Mouse (Mus musculus) hindbrain, embryonic 14.5 days (tissue): Measurements from ENCODE around the gene Irs2. TPM values are rescaled to one million over a fixed set of nuclear protein-coding genes. Genes with fewer than 3 reads are reported as not detected.

ENCODE experiments used
- ATAC-seq: fragments of 200-750 bp; cut with Nextera tagmentation; 2 replicates; pipeline ENCODE4 v1.8.0; 2017; ENCODE audit warnings: moderate number of reproducible peaks, mild to moderate bottlenecking, moderate TSS enrichment, moderate library complexity; ENCODE audit not compliant: low FRiP score
- DNase-seq: peaks from one replicate; pipeline ENCODE4 v3.0.0-alpha.2; 2015; ENCODE audit warnings: low spot score
- H3K27ac ChIP-seq: fragments of 300-500 bp; sonication (generic); 2 replicates; pipeline ENCODE4 v1.5.1; 2014; ENCODE audit warnings: mild to moderate bottlenecking, moderate library complexity
- H3K27me3 ChIP-seq: fragments of 300-500 bp; sonication (generic); 2 replicates; pipeline ENCODE4 v1.6.1; 2014; ENCODE audit warnings: mild to moderate bottlenecking, low read length, mixed read lengths; ENCODE audit not compliant: control insufficient read depth, insufficient read depth
- H3K36me3 ChIP-seq: fragments of 300-500 bp; sonication (generic); replicated peaks from 2 replicates; pipeline ENCODE4 v1.6.1; 2014; ENCODE audit not compliant: control insufficient read depth, insufficient read depth
- H3K4me1 ChIP-seq: fragments of 300-500 bp; sonication (generic); replicated peaks from 2 replicates; pipeline ENCODE4 v1.6.1; 2014; ENCODE audit warnings: antibody characterized with exemption, low read length, mixed read lengths; ENCODE audit not compliant: control insufficient read depth, insufficient read depth
- H3K4me2 ChIP-seq: fragments of 300-500 bp; sonication (generic); replicated peaks from 2 replicates; pipeline ENCODE4 v1.6.1; 2014; ENCODE audit warnings: mild to moderate bottlenecking, moderate library complexity
- H3K4me3 ChIP-seq: fragments of 300-500 bp; sonication (generic); replicated peaks from 2 replicates; pipeline ENCODE4 v1.5.1; 2014; ENCODE audit warnings: mild to moderate bottlenecking, low read length
- H3K9ac ChIP-seq: fragments of 300-500 bp; sonication (generic); 2 replicates; pipeline ENCODE4 v1.6.1; 2014
- H3K9me3 ChIP-seq: fragments of 300-500 bp; sonication (generic); 2 replicates; pipeline ENCODE4 v1.6.1; 2016; ENCODE audit warnings: low read length; ENCODE audit not compliant: control insufficient read depth
- WGBS: fragments of 180-500 bp; shearing (Covaris S2); extraction: QIAGEN DNeasy Blood & Tissue Kit; methylation state at CpG from one replicate; pipeline ENCODE4 v1.1.7; 2014; 5-methylcytosine and 5-hydroxymethylcytosine counted together
- polyA plus RNA-seq: library from polyadenylated mRNA; unstranded; fragments of >200 nt; fragmentation: Nextera tagmentation; extraction: Ambion mirVana; gene quantifications from 2 replicates; pipeline ENCODE4 v1.2.1, GENCODE M21; 2014

Gene Irs2
- polyA plus RNA-seq, 1 experiment from 2014 or later: 5.4 TPM

GRCm38 (mm10) chr8:10952706-10953105 is 55.6 kb downstream of the Irs2 start:
- Histone ChIP-seq H3K27me3 (peaks cover under 1% of the 10 kb centered on the region; the same call in 1 of the 2 replicates), H3K9ac (no peak overlapping the region), H3K4me1 (peaks cover 9% of the 10 kb centered on the region), H3K4me2 (no peak overlapping the region), H3K4me3 (no peak overlapping the region), H3K27ac (no peak overlapping the region), H3K9me3 (no peaks in the 10 kb centered on the region), H3K36me3 (no peaks in the 10 kb centered on the region)
- ATAC-seq (no peak), DNase-seq (no peak)
- 36% methylated on average over 5 of the region's 5 CpGs for WGBS

GRCm38 (mm10) chr8:10952235-10952634 is 56.0 kb downstream of the Irs2 start:
- H3K9me3 ChIP-seq: no peaks in the 10 kb centered on the region
- no peak overlapping the region for H3K9ac ChIP-seq
- H3K27ac ChIP-seq: no peak overlapping the region
- no peak for ATAC-seq
- peaks cover 9% of the 10 kb centered on the region for H3K4me1 ChIP-seq
- H3K27me3 ChIP-seq: peaks cover 5% of the 10 kb centered on the region; the same call in 1 of the 2 replicates
- WGBS: 83% methylated on average over 2 of the region's 2 CpGs
- no peaks in the 10 kb centered on the region for H3K36me3 ChIP-seq
- DNase-seq: no peak
- no peak overlapping the region for H3K4me2 ChIP-seq
- H3K4me3 ChIP-seq: no peak overlapping the region

- 50% methylated on average over 4 of the region's 4 CpGs for WGBS
- no peak for DNase-seq
- H3K4me1 ChIP-seq: peaks cover 14% of the 10 kb centered on the region
- peaks cover 7% of the 10 kb centered on the region; the same call in 1 of the 2 replicates for H3K27me3 ChIP-seq
- no peak overlapping the region for H3K4me3 ChIP-seq
- H3K9ac ChIP-seq: no peak overlapping the region
- no peak overlapping the region for H3K4me2 ChIP-seq
- no peak for ATAC-seq
- H3K9me3 ChIP-seq: no peaks in the 10 kb centered on the region
- no peak overlapping the region for H3K27ac ChIP-seq
- no peaks in the 10 kb centered on the region for H3K36me3 ChIP-seq
Measured at GRCm38 (mm10) chr8:10951567-10951966, 56.7 kb downstream of the Irs2 start.

GRCm38 (mm10) chr8:10945939-10946740 is 62.1 kb downstream of the Irs2 start:
- peaks cover 7% of the 10 kb centered on the region; the same call in 1 of the 2 replicates for H3K27me3 ChIP-seq
- H3K27ac ChIP-seq: peak overlapping the region; percentile 45; the same call in 1 of the 2 replicates
- 3% methylated on average over 23 of the region's 23 CpGs for WGBS
- peak overlapping the region; percentile 41 for H3K4me2 ChIP-seq
- H3K9me3 ChIP-seq: no peaks in the 10 kb centered on the region
- DNase-seq (peak; percentile 70), ATAC-seq (peak; percentile 84)
- H3K9ac ChIP-seq: peak overlapping the region; percentile 29; the same call in 1 of the 2 replicates
- H3K36me3 ChIP-seq: no peaks in the 10 kb centered on the region
- H3K4me3 ChIP-seq: no peak overlapping the region
- peaks cover 14% of the 10 kb centered on the region; the same call in 1 of the 2 replicates for H3K4me1 ChIP-seq

GRCm38 (mm10) chr8:10945490-10945889 is 62.8 kb downstream of the Irs2 start:
- Histone ChIP-seq H3K4me1 (peaks cover 14% of the 10 kb centered on the region; the same call in 1 of the 2 replicates), H3K4me2 (no peak overlapping the region), H3K27ac (peak overlapping the region; percentile 45; the same call in 1 of the 2 replicates), H3K27me3 (peaks cover 7% of the 10 kb centered on the region; the same call in 1 of the 2 replicates), H3K4me3 (no peak overlapping the region), H3K9me3 (no peaks in the 10 kb centered on the region), H3K9ac (no peak overlapping the region), H3K36me3 (no peaks in the 10 kb centered on the region)
- ATAC-seq: peak; percentile 37; the same call in 1 of the 2 replicates
- WGBS: 81% methylated on average over 2 of the region's 2 CpGs
- DNase-seq: no peak

- WGBS: 77% methylated on average over 9 of the region's 9 CpGs
Measured at GRCm38 (mm10) chr8:10943314-10944060, 64.8 kb downstream of the Irs2 start.

GRCm38 (mm10) chr8:10939883-10940282 is 68.4 kb downstream of the Irs2 start:
- 41% methylated on average over 6 of the region's 6 CpGs for WGBS
- no peak for ATAC-seq
- H3K27me3 ChIP-seq: no peaks in the 10 kb centered on the region; the same call in 1 of the 2 replicates
- no peak overlapping the region for H3K27ac ChIP-seq
- no peak for DNase-seq
- no peak overlapping the region for H3K4me2 ChIP-seq
- no peak overlapping the region for H3K4me3 ChIP-seq
- H3K36me3 ChIP-seq: no peaks in the 10 kb centered on the region
- 0 out of 2 replicates have a peak, but pooled peaks cover 6% of the 10 kb centered on the region for H3K4me1 ChIP-seq
- H3K9me3 ChIP-seq: no peaks in the 10 kb centered on the region
- no peak overlapping the region for H3K9ac ChIP-seq

More at GRCm38 (mm10) chr8:10943314-10944060, 64.8 kb downstream of the Irs2 start:
- DNase-seq (no peak), ATAC-seq (no peak)
- Histone ChIP-seq H3K4me1 (peaks cover 14% of the 10 kb centered on the region; the same call in 1 of the 2 replicates), H3K27me3 (peaks cover 7% of the 10 kb centered on the region; the same call in 1 of the 2 replicates), H3K4me3 (no peak overlapping the region), H3K9ac (no peak overlapping the region), H3K9me3 (no peaks in the 10 kb centered on the region), H3K4me2 (no peak overlapping the region), H3K36me3 (no peaks in the 10 kb centered on the region), H3K27ac (no peak overlapping the region)

GRCm38 (mm10) chr8:10939210-10939782 is 69.0 kb downstream of the Irs2 start:
- 44% methylated on average over 3 of the region's 3 CpGs for WGBS
- Histone ChIP-seq H3K4me3 (no peak overlapping the region), H3K36me3 (no peaks in the 10 kb centered on the region), H3K4me2 (no peak overlapping the region), H3K27me3 (no peaks in the 10 kb centered on the region; the same call in 1 of the 2 replicates), H3K27ac (no peak overlapping the region), H3K9me3 (no peaks in the 10 kb centered on the region), H3K9ac (no peak overlapping the region), H3K4me1 (0 out of 2 replicates have a peak, but pooled peaks cover 6% of the 10 kb centered on the region)
- ATAC-seq (no peak), DNase-seq (no peak)
